Mouse (Mus musculus): ENCODE data around the gene Cry1. TPM values are rescaled to one million over a fixed set of nuclear protein-coding genes. Genes with fewer than 3 reads are reported as not detected.
A peak's percentile ranks its signal among the peaks of the same experiment; 100 is the strongest.

The Cry1 gene
- 12.2 and 34.3 TPM in 2 replicates for polyA plus RNA-seq (2012; ENCODE audit: insufficient read depth, low replicate concordance)

- H3K4me1 ChIP-seq = peaks cover 29% of the 10 kb centered on the region
- no peaks in the 10 kb centered on the region for H3K9me3 ChIP-seq
- peaks cover 11% of the 10 kb centered on the region for H3K36me3 ChIP-seq (replicated peaks; ENCODE audit: low read length)
- peak within 1 kb of the TSS; percentile 99 for H3K4me3 ChIP-seq (replicated peaks)
- no peak for TF ChIP-seq FLI1 (IDR thresholded peaks at IDR 0.05; ENCODE audit: low read length)
- TF ChIP-seq GATA1 (IDR thresholded peaks at IDR 0.05; ENCODE audit: borderline replicate concordance, low read length) = no peak
- H3K27me3 ChIP-seq (replicated peaks) = no peaks in the 10 kb centered on the region
These were observed at the start of gene Cry1 for GRCm38 (mm10) chr10:85184964-85185608. Gene Cry1 (minus strand): TSS chr10:85185064.

- no peaks in the 10 kb centered on the region for H3K9me3 ChIP-seq
These were observed 36.8 kb upstream of the Cry1 start for GRCm38 (mm10) chr10:85221771-85222050.

GRCm38 (mm10) chr10:85220918-85221770 lies 36.3 kb upstream of the Cry1 start:
- Histone ChIP-seq H3K4me1 (peaks cover 5% of the 10 kb centered on the region; the same call in 1 of the 2 replicates), H3K4me3 (replicated peaks) (peak overlapping the region; percentile 38), H3K36me3 (replicated peaks; ENCODE audit: low read length) (no peaks in the 10 kb centered on the region), H3K9me3 (no peaks in the 10 kb centered on the region), H3K27me3 (replicated peaks) (peaks cover 5% of the 10 kb centered on the region)
- TF ChIP-seq GATA1 (IDR thresholded peaks at IDR 0.05; ENCODE audit: borderline replicate concordance, low read length) = no peak
- no peak for TF ChIP-seq FLI1 (IDR thresholded peaks at IDR 0.05; ENCODE audit: low read length)

More at GRCm38 (mm10) chr10:85221771-85222050, 36.8 kb upstream of the Cry1 start:
- no peaks in the 10 kb centered on the region for H3K36me3 ChIP-seq (replicated peaks; ENCODE audit: low read length)
- H3K27me3 ChIP-seq (replicated peaks) = peaks cover 5% of the 10 kb centered on the region
- TF ChIP-seq FLI1 (IDR thresholded peaks at IDR 0.05; ENCODE audit: low read length) = no peak
- peak overlapping the region; percentile 69 for H3K4me3 ChIP-seq (replicated peaks)
- peaks cover 5% of the 10 kb centered on the region; the same call in 1 of the 2 replicates for H3K4me1 ChIP-seq

- no peak for TF ChIP-seq GATA1 (IDR thresholded peaks at IDR 0.05; ENCODE audit: borderline replicate concordance, low read length)
- no peak for TF ChIP-seq FLI1 (IDR thresholded peaks at IDR 0.05; ENCODE audit: low read length)
- H3K36me3 ChIP-seq (replicated peaks; ENCODE audit: low read length) = no peaks in the 10 kb centered on the region
- no peak overlapping the region for H3K4me3 ChIP-seq (replicated peaks)
- H3K27me3 ChIP-seq (replicated peaks) = peaks cover 4% of the 10 kb centered on the region
- H3K9me3 ChIP-seq = peaks cover 27% of the 10 kb centered on the region
- no peaks in the 10 kb centered on the region; the same call in none of the 2 replicates for H3K4me1 ChIP-seq
These were observed 30.0 kb upstream of the Cry1 start for GRCm38 (mm10) chr10:85214847-85215246.

DNA sequence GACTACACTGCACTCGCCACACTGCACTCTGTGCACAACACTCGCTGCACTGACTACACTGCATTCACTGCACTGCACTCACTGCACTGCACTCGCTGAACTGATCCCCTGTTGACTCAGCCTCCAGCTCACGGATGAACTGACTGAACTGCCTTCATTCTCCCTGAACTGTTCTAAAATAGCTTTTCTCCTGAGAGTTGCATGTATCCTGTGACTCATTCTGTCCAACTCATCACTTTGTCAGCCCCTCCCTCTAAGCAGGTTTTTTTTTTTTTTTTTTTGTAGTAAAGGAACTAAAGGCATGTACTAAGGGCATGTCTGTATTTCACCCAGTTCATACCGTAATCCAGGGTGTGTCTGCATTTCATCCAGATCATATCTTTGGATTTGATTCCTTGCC lies 26.8 kb upstream of the Cry1 start:
- no peaks in the 10 kb centered on the region; the same call in none of the 2 replicates for H3K4me1 ChIP-seq
- TF ChIP-seq FLI1 (IDR thresholded peaks at IDR 0.05; ENCODE audit: low read length) (no peak), GATA1 (IDR thresholded peaks at IDR 0.05; ENCODE audit: borderline replicate concordance, low read length) (no peak)
- H3K9me3 ChIP-seq = peaks cover 31% of the 10 kb centered on the region
- peaks cover 4% of the 10 kb centered on the region for H3K27me3 ChIP-seq (replicated peaks)
- H3K36me3 ChIP-seq (replicated peaks; ENCODE audit: low read length) = no peaks in the 10 kb centered on the region
- H3K4me3 ChIP-seq (replicated peaks) = peak overlapping the region; percentile 84

GRCm38 (mm10) chr10:85210125-85210524 lies 25.3 kb upstream of the Cry1 start:
- TF ChIP-seq GATA1 (IDR thresholded peaks at IDR 0.05; ENCODE audit: borderline replicate concordance, low read length) (no peak), FLI1 (IDR thresholded peaks at IDR 0.05; ENCODE audit: low read length) (no peak)
- Histone ChIP-seq H3K36me3 (replicated peaks; ENCODE audit: low read length) (no peaks in the 10 kb centered on the region), H3K27me3 (replicated peaks) (peaks cover 4% of the 10 kb centered on the region), H3K4me1 (no peaks in the 10 kb centered on the region; the same call in none of the 2 replicates), H3K9me3 (peaks cover 34% of the 10 kb centered on the region), H3K4me3 (replicated peaks) (no peak overlapping the region)

DNA sequence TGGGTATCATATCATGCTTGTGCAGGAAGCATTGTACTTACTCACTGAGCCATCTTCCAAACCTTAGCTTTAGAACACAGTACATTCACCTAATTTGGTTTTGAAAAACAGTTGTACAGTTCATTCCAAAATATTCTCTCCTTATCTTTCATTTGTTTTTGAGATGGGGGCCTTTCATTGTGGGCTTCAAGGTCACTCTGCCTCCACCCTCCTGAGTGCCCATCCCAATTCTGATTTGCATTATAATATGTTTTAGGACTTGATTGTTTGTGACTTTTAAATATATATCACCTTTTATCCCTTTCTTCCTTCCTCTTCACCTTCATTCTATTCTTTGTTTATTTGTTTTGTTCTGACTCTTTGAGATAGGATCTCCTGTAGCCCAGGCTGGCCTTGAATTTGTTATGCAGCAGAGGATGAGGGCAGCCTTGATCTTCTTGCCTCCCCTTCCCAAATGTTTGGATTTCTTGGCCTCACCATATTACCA lies 24.3 kb upstream of the Cry1 start:
- H3K36me3 ChIP-seq (replicated peaks; ENCODE audit: low read length) = no peaks in the 10 kb centered on the region
- TF ChIP-seq GATA1 (IDR thresholded peaks at IDR 0.05; ENCODE audit: borderline replicate concordance, low read length) (no peak), FLI1 (IDR thresholded peaks at IDR 0.05; ENCODE audit: low read length) (no peak)
- H3K4me1 ChIP-seq = no peaks in the 10 kb centered on the region; the same call in 1 of the 2 replicates
- peaks cover 34% of the 10 kb centered on the region for H3K9me3 ChIP-seq
- peaks cover 4% of the 10 kb centered on the region for H3K27me3 ChIP-seq (replicated peaks)
- H3K4me3 ChIP-seq (replicated peaks) = no peak overlapping the region

DNA sequence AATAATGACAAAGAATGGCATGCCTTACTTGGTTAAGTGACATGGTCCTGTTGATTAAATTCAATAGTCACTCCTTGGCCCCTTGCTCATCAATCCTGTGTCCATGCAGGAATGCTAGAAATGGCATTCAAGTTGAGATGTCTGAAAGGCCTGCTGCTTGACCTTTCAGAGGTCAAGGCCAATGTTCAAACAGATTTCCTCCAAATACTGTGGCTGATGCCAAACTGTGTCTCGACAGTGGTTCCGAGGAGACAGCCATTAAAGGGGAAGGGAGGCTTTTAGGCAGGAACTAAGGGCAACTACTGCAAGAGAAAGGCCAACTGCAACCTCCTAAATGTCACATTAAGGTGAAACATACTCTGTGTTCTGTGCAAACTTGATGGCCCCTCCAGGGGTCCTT lies 20.5 kb upstream of the Cry1 start:
- Histone ChIP-seq H3K4me1 (no peaks in the 10 kb centered on the region), H3K4me3 (replicated peaks) (no peak overlapping the region), H3K9me3 (peaks cover 27% of the 10 kb centered on the region), H3K27me3 (replicated peaks) (no peaks in the 10 kb centered on the region), H3K36me3 (replicated peaks; ENCODE audit: low read length) (no peaks in the 10 kb centered on the region)
- TF ChIP-seq FLI1 (IDR thresholded peaks at IDR 0.05; ENCODE audit: low read length) = no peak
- TF ChIP-seq GATA1 (IDR thresholded peaks at IDR 0.05; ENCODE audit: borderline replicate concordance, low read length) = no peak

DNA sequence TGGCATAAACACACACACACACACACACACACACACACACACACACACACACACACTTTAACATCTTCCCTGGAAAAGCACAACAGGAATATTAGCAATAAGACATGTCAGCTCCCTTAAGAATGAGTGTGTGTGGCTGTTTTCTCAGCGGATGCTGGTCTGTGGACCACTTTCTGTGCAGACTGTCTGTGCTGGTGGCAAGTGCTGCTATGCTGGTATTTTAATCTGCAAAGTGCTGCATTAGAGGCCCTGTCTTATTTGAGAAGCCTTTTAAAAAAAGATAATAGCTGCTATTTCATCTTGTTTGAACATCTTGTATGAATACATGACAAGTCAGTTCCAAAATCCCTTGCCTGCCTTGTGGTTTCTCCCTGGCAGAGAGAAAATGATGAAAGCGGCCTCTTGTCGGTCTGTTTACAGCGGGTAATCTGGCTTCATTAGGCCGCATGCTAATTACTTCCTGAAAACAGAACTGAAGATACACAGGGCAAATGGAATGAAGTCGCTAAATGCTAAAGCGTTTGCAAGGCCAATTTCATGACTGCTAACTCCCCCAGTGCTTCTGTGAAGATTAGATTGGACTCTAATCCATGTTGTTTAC lies 19.5 kb upstream of the Cry1 start:
- TF ChIP-seq GATA1 (IDR thresholded peaks at IDR 0.05; ENCODE audit: borderline replicate concordance, low read length) (no peak), FLI1 (IDR thresholded peaks at IDR 0.05; ENCODE audit: low read length) (no peak)
- Histone ChIP-seq H3K4me3 (replicated peaks) (no peak overlapping the region), H3K27me3 (replicated peaks) (no peaks in the 10 kb centered on the region)

More for the DNA sequence above, 19.5 kb upstream of the Cry1 start:
- peaks cover 24% of the 10 kb centered on the region for H3K9me3 ChIP-seq
- no peaks in the 10 kb centered on the region for H3K36me3 ChIP-seq (replicated peaks; ENCODE audit: low read length)
- no peaks in the 10 kb centered on the region for H3K4me1 ChIP-seq

Measured in megakaryocyte, embryonic 14.5 days (primary cell).